Mouse (Mus musculus): ENCODE results near the gene Abhd12b. TPM values are rescaled to one million over a fixed set of nuclear protein-coding genes. Genes with fewer than 3 reads are reported as not detected.

Abhd12b gene
- total RNA-seq, 2 experiments from 2014 or later, result not detected

GRCm38 (mm10) chr12:70201926-70202529 lies 48.1 kb downstream of the Abhd12b start:
- no peak for DNase-seq (ENCODE audit: low spot score in 2 of 2)

GRCm38 (mm10) chr12:70204433-70204832 lies 50.5 kb downstream of the Abhd12b start:
- no peak for DNase-seq (ENCODE audit: low spot score in 2 of 2)

- no peak for DNase-seq (ENCODE audit: low spot score in 2 of 2)
Measured at GRCm38 (mm10) chr12:70208214-70208613, 54.3 kb downstream of the Abhd12b start.

- no peak for DNase-seq (ENCODE audit: low spot score in 2 of 2)
Measured at GRCm38 (mm10) chr12:70212501-70212900, 58.6 kb downstream of the Abhd12b start.

- DNase-seq (ENCODE audit: low spot score in 2 of 2), result no peak
Measured at GRCm38 (mm10) chr12:70213601-70214000, 59.7 kb downstream of the Abhd12b start.

- DNase-seq (ENCODE audit: low spot score in 2 of 2), result no peak
Measured at GRCm38 (mm10) chr12:70214281-70214680, 60.3 kb downstream of the Abhd12b start.

- no peak for DNase-seq (ENCODE audit: low spot score in 2 of 2)
Measured at GRCm38 (mm10) chr12:70216229-70216800, 62.4 kb downstream of the Abhd12b start.

- no peak for DNase-seq (ENCODE audit: low spot score in 2 of 2)
Measured at GRCm38 (mm10) chr12:70218795-70219540, 65.0 kb downstream of the Abhd12b start.

- no peak for DNase-seq (ENCODE audit: low spot score in 2 of 2)
Measured at GRCm38 (mm10) chr12:70221425-70221824, 67.5 kb downstream of the Abhd12b start.

GRCm38 (mm10) chr12:70223331-70223730 lies 69.4 kb downstream of the Abhd12b start:
- DNase-seq (ENCODE audit: low spot score in 2 of 2), result no peak

- no peak for DNase-seq (ENCODE audit: low spot score in 2 of 2)
Measured at GRCm38 (mm10) chr12:70226655-70227054, 72.7 kb downstream of the Abhd12b start.

GRCm38 (mm10) chr12:70227121-70227932 lies 73.4 kb downstream of the Abhd12b start:
- DNase-seq (ENCODE audit: low spot score in 2 of 2), result peak; percentile 67 to 72

GRCm38 (mm10) chr12:70228155-70228554 lies 74.2 kb downstream of the Abhd12b start:
- no peak for DNase-seq (ENCODE audit: low spot score in 2 of 2)

- no peak for DNase-seq (ENCODE audit: low spot score in 2 of 2)
Measured at GRCm38 (mm10) chr12:70231294-70231693, 77.4 kb downstream of the Abhd12b start, which contains the start of gene Pygl. Pygl (minus strand) TSS chr12:70231488.

GRCm38 (mm10) chr12:70232020-70232544 lies 78.1 kb downstream of the Abhd12b start:
- no peak for DNase-seq (ENCODE audit: low spot score in 2 of 2)

Other genes starting within 250 kb of the Abhd12b start
- 10 to 100 TPM; 51.0 to 54.0 TPM for gene Sav1, start 167.1 kb upstream of the Abhd12b start, total RNA-seq (2021)
- gene Nin, start 40.4 kb upstream of the Abhd12b start, total RNA-seq (2021), result 10 to 100 TPM; 25.6 to 27.8 TPM
- 100 to 1,000 TPM; 140 to 317 TPM for gene Pygl, start 77.3 kb downstream of the Abhd12b start, total RNA-seq (2021)
- gene Trim9, start 193.5 kb downstream of the Abhd12b start, total RNA-seq (2021), result 1 to 10 TPM; 1.7 to 2.0 TPM

Measured in adrenal gland, adult 18-20 months (tissue).